Mouse (Mus musculus): Measurements from ENCODE around the gene Jdp2.

GRCm38 (mm10) chr12:85637932-85638331, 39.1 kb downstream of the Jdp2 start:
- no peak for TF ChIP-seq CTCF (IDR thresholded peaks at IDR 0.05; ENCODE audit: low read depth, low read length)
- TF ChIP-seq POLR2A (IDR thresholded peaks at IDR 0.05; ENCODE audit: extremely low read depth, insufficient read depth, low read length), result no peak

Data from liver, adult 2 months (tissue).